Mouse (Mus musculus): ENCODE measurements around the gene Nmnat2. TPM values are rescaled to one million over a fixed set of nuclear protein-coding genes. Genes with fewer than 3 reads are reported as not detected.

The Nmnat2 gene
- polyA plus RNA-seq, 1 experiment = 8.3 TPM

DNA sequence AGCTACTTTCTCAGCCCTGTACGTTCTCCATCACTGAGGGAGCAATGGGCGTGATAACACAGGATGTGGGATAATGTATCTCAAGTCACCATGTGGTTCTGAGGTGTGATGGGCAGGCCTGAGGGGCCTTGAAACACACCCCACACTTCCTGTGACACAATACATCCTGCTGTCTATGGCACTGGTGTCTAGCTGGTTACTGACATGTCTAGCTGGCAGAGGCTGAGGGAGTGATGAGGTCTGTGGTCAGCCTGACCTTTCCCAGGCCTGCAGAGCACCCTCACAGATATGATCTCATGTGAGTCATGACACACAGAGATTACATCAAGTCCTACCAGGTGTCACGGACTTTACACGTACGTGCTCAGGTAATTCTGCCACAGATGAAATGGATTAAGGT lies 130.4 kb downstream of the Nmnat2 start:
- H3K79me3 ChIP-seq (ENCODE audit: low read depth) = no peaks in the 10 kb centered on the region
- no peak overlapping the region for H3K4me3 ChIP-seq (ENCODE audit: insufficient read depth, poor library complexity, severe bottlenecking)
- TF ChIP-seq CTCF (IDR thresholded peaks at IDR 0.05; ENCODE audit: control insufficient read depth, insufficient read depth, insufficient read length) (no peak), FOSL1 (IDR thresholded peaks at IDR 0.05; ENCODE audit: insufficient read depth, low read length, poor library complexity, severe bottlenecking) (no peak), MYOG (IDR thresholded peaks at IDR 0.05; ENCODE audit: control insufficient read depth, extremely low read depth, insufficient read length) (no peak), MYOD1 (IDR thresholded peaks at IDR 0.05; ENCODE audit: control insufficient read depth, insufficient read length, low read depth) (peak; percentile 54)
- H3ac ChIP-seq (ENCODE audit: control insufficient read depth, insufficient read length, low read depth) = no peak overlapping the region
- no peaks in the 10 kb centered on the region for H3K36me3 ChIP-seq (ENCODE audit: control insufficient read depth, insufficient read depth)
- no peaks in the 10 kb centered on the region for H3K27me3 ChIP-seq (ENCODE audit: control insufficient read depth, insufficient read depth, insufficient read length)
- no peaks in the 10 kb centered on the region for H3K79me2 ChIP-seq (ENCODE audit: control insufficient read depth, insufficient read depth)

DNA sequence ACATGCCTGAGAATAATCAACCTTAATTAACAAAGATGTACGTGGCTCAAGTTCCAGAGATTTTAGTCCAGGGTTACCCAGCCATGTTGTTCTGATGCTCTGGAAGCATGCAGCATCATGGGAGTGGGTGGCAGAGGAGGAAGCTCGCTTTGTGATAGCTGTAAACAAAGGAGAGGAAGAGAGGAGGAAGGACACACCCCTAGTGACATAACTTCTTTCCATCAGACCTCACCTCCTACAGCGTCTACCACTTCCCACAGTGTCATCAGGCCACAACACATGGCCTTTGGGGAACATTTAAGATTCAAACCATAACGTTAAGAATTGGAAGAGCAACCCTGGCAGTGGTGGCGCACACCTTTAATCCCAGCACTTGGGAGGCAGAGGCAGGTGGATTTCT lies 133.0 kb downstream of the Nmnat2 start:
- Histone ChIP-seq H3K27me3 (ENCODE audit: control insufficient read depth, insufficient read depth, insufficient read length) (no peaks in the 10 kb centered on the region), H3K79me2 (ENCODE audit: control insufficient read depth, insufficient read depth) (no peaks in the 10 kb centered on the region), H3ac (ENCODE audit: control insufficient read depth, insufficient read length, low read depth) (no peak overlapping the region), H3K79me3 (ENCODE audit: low read depth) (no peaks in the 10 kb centered on the region), H3K36me3 (ENCODE audit: control insufficient read depth, insufficient read depth) (no peaks in the 10 kb centered on the region), H3K4me3 (ENCODE audit: insufficient read depth, poor library complexity, severe bottlenecking) (no peak overlapping the region)
- TF ChIP-seq MYOD1 (IDR thresholded peaks at IDR 0.05; ENCODE audit: control insufficient read depth, insufficient read length, low read depth) = no peak

DNA sequence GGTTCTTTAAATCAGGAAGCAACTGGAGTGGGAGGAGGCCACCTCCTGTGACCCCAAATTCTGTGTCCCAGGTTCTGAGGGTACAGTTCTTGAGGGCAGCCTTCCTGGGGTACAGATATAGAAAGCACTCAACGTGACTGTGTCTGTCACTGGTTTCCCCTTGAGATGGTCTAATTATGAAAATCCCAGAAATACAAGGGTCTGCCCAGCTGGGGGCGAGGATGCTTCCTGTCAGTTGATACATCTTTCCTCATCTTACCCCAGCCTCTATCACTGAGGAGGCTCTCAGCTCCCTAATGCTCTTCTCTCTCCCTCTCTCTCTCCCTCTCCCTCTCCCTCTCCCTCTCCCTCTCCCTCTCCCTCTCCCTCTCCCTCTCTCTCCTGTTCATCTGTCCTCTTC lies 135.3 kb downstream of the Nmnat2 start:
- TF ChIP-seq CTCF (IDR thresholded peaks at IDR 0.05; ENCODE audit: control insufficient read depth, insufficient read depth, insufficient read length) (no peak), USF1 (IDR thresholded peaks at IDR 0.05; ENCODE audit: low read depth) (no peak), MYOD1 (IDR thresholded peaks at IDR 0.05; ENCODE audit: control insufficient read depth, insufficient read length, low read depth) (no peak), CEBPB (IDR thresholded peaks at IDR 0.05; ENCODE audit: low read depth) (no peak), MYOG (IDR thresholded peaks at IDR 0.05; ENCODE audit: control insufficient read depth, extremely low read depth, insufficient read length) (no peak), MAX (IDR thresholded peaks at IDR 0.05) (no peak), FOSL1 (IDR thresholded peaks at IDR 0.05; ENCODE audit: insufficient read depth, low read length, poor library complexity, severe bottlenecking) (no peak)

DNA sequence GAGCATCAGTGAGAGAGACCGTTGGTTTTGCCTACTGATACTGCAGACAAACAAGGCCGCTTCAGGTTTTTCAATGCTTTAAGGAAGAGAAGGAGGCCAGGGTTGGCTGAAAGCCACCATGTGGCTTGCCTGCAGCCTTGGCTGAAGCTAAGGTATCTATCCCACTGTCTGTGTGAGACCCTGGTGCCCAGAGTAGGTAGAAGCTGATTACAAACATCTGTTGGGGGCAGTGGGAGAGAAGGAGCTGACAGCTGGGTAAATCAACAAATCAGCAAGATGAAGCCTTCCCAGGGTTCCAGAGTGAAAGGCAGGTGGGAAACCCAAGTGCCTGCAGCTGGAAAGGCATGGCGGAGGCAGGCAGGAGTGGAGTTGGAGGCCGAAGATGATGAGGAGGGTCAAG lies 136.0 kb downstream of the Nmnat2 start:
- H3K36me3 ChIP-seq (ENCODE audit: control insufficient read depth, insufficient read depth) = no peaks in the 10 kb centered on the region
- no peak overlapping the region for H3ac ChIP-seq (ENCODE audit: control insufficient read depth, insufficient read length, low read depth)
- TF ChIP-seq MAX (IDR thresholded peaks at IDR 0.05) = no peak
- TF ChIP-seq MYOG (IDR thresholded peaks at IDR 0.05; ENCODE audit: control insufficient read depth, extremely low read depth, insufficient read length) = no peak
- no peak for TF ChIP-seq USF1 (IDR thresholded peaks at IDR 0.05; ENCODE audit: low read depth)
- TF ChIP-seq FOSL1 (IDR thresholded peaks at IDR 0.05; ENCODE audit: insufficient read depth, low read length, poor library complexity, severe bottlenecking) = no peak
- no peak for TF ChIP-seq CTCF (IDR thresholded peaks at IDR 0.05; ENCODE audit: control insufficient read depth, insufficient read depth, insufficient read length)
- TF ChIP-seq MYOD1 (IDR thresholded peaks at IDR 0.05; ENCODE audit: control insufficient read depth, insufficient read length, low read depth) = no peak
- no peak for TF ChIP-seq CEBPB (IDR thresholded peaks at IDR 0.05; ENCODE audit: low read depth)
- no peak overlapping the region for H3K4me3 ChIP-seq (ENCODE audit: insufficient read depth, poor library complexity, severe bottlenecking)
- H3K79me3 ChIP-seq (ENCODE audit: low read depth) = no peaks in the 10 kb centered on the region
- no peaks in the 10 kb centered on the region for H3K27me3 ChIP-seq (ENCODE audit: control insufficient read depth, insufficient read depth, insufficient read length)
- no peaks in the 10 kb centered on the region for H3K79me2 ChIP-seq (ENCODE audit: control insufficient read depth, insufficient read depth)

More for the DNA sequence above, 135.3 kb downstream of the Nmnat2 start:
- H3K4me3 ChIP-seq (ENCODE audit: insufficient read depth, poor library complexity, severe bottlenecking) = no peak overlapping the region
- no peaks in the 10 kb centered on the region for H3K79me3 ChIP-seq (ENCODE audit: low read depth)
- no peaks in the 10 kb centered on the region for H3K27me3 ChIP-seq (ENCODE audit: control insufficient read depth, insufficient read depth, insufficient read length)
- no peaks in the 10 kb centered on the region for H3K79me2 ChIP-seq (ENCODE audit: control insufficient read depth, insufficient read depth)
- H3ac ChIP-seq (ENCODE audit: control insufficient read depth, insufficient read length, low read depth) = no peak overlapping the region
- no peaks in the 10 kb centered on the region for H3K36me3 ChIP-seq (ENCODE audit: control insufficient read depth, insufficient read depth)

DNA sequence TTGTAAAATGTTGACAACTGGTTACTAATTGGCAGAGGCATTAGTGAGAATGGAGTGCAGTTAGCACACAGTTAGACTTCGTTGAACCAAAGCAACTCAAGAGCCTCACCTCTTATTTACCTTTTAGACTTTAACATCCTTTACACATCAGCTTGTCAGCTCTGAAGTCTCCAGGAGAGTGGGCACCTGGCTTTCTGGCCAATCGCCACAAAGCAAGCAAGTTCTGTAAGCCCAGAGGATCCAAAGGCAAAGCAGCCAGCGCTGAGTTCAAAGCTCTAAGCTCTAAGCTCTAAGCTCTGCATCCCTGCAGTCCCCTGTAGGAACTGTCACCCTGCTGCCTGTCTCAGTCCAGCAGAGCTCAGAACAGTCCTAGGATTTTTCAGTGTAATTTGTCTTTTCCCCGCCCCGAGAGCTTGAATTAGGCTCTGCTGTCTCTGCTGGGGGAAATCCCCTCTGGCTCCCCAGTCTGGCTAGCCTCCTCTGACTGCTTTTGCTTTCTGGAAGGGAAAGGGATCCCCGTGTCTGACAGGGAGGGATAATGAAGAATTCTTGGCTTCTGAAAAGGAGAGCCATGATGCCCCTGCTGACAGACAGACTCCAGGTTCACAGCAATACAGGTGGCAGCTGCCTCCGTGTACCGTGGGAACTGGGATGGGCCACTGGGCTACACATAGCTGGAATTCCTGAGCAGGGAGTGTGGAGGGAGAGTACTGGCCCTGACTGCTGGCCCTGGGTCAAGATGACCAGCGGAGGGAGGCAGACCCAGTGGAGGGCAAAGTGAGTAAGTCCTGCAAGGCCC lies 136.8 kb downstream of the Nmnat2 start:
- no peaks in the 10 kb centered on the region for H3K36me3 ChIP-seq (ENCODE audit: control insufficient read depth, insufficient read depth)
- H3K79me2 ChIP-seq (ENCODE audit: control insufficient read depth, insufficient read depth) = no peaks in the 10 kb centered on the region
- H3K4me3 ChIP-seq (ENCODE audit: insufficient read depth, poor library complexity, severe bottlenecking) = no peak overlapping the region
- TF ChIP-seq USF1 (IDR thresholded peaks at IDR 0.05; ENCODE audit: low read depth) (no peak), MAX (IDR thresholded peaks at IDR 0.05) (peak; percentile 7), MYOD1 (IDR thresholded peaks at IDR 0.05; ENCODE audit: control insufficient read depth, insufficient read length, low read depth) (peak; percentile 25), MYOG (IDR thresholded peaks at IDR 0.05; ENCODE audit: control insufficient read depth, extremely low read depth, insufficient read length) (no peak), CTCF (IDR thresholded peaks at IDR 0.05; ENCODE audit: control insufficient read depth, insufficient read depth, insufficient read length) (no peak)
- H3K27me3 ChIP-seq (ENCODE audit: control insufficient read depth, insufficient read depth, insufficient read length) = no peaks in the 10 kb centered on the region
- H3ac ChIP-seq (ENCODE audit: control insufficient read depth, insufficient read length, low read depth) = no peak overlapping the region
- no peaks in the 10 kb centered on the region for H3K79me3 ChIP-seq (ENCODE audit: low read depth)
